Mouse (Mus musculus): ENCODE results near the gene Dlg4. TPM values are rescaled to one million over a fixed set of nuclear protein-coding genes. Genes with fewer than 3 reads are reported as not detected.
A peak's percentile ranks its signal among the peaks of the same experiment; 100 is the strongest.

Gene Dlg4
- polyA plus RNA-seq, 1 experiment from 2014 or later, result 21.0 TPM

DNA sequence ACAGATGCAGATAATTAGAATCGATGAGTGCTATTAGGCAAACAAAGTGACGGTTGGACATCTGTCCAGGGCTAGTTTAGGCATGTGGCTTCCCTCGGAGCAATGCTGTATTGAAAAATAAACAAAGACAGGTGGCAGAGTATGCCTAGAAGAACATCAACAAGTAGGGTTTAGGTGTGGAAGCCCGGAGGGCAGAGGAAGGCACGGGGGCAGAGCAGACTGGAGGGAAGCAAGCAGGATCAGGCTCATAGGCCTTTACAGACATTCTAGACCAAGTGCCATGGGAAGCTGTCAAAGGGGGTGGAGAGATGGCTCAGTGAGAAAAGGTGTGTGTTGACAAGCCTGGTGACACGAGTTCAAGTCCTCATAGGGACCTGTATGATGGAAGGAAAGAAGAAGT is 32.6 kb downstream of the Dlg4 start:
- Histone ChIP-seq H3K27ac (ENCODE audit: low read depth, low read length) (no peak overlapping the region), H3K36me3 (ENCODE audit: control insufficient read depth, insufficient read depth, low read length) (peaks cover 16% of the 10 kb centered on the region), H3K9me3 (replicated peaks; ENCODE audit: control insufficient read depth, low read length) (no peaks in the 10 kb centered on the region), H3K9ac (ENCODE audit: low read length) (no peak overlapping the region), H3K27me3 (replicated peaks; ENCODE audit: control insufficient read depth, insufficient read depth, low read length) (no peaks in the 10 kb centered on the region), H3K4me1 (ENCODE audit: control insufficient read depth, insufficient read depth, low read length) (no peaks in the 10 kb centered on the region), H3K4me2 (ENCODE audit: low read length) (no peak overlapping the region), H3K4me3 (ENCODE audit: low read depth, low read length) (no peak overlapping the region)
- DNase-seq (ENCODE audit: low spot score) (no peak), ATAC-seq (0 out of 2 replicates have a peak, but pooled peaks have one; percentile 20)
- WGBS, result 64% methylated on average over 6 of the region's 6 CpGs

GRCm38 (mm10) chr11:70049816-70050215 is 33.1 kb downstream of the Dlg4 start:
- H3K4me1 ChIP-seq (ENCODE audit: control insufficient read depth, insufficient read depth, low read length), result no peaks in the 10 kb centered on the region
- WGBS, result 63% methylated on average over 10 of the region's 10 CpGs
- no peak for ATAC-seq

GRCm38 (mm10) chr11:70053156-70053555 is 36.4 kb downstream of the Dlg4 start:
- no peaks in the 10 kb centered on the region for H3K4me1 ChIP-seq (ENCODE audit: control insufficient read depth, insufficient read depth, low read length)
- no peaks in the 10 kb centered on the region for H3K36me3 ChIP-seq (ENCODE audit: control insufficient read depth, insufficient read depth, low read length)
- no peak overlapping the region for H3K9ac ChIP-seq (ENCODE audit: low read length)
- H3K27ac ChIP-seq (ENCODE audit: low read depth, low read length), result no peak overlapping the region
- H3K4me3 ChIP-seq (ENCODE audit: low read depth, low read length), result no peak overlapping the region
- H3K27me3 ChIP-seq (replicated peaks; ENCODE audit: control insufficient read depth, insufficient read depth, low read length), result no peaks in the 10 kb centered on the region
- DNase-seq (ENCODE audit: low spot score) (no peak), ATAC-seq (no peak)
- no peak overlapping the region for H3K4me2 ChIP-seq (ENCODE audit: low read length)
- no peaks in the 10 kb centered on the region for H3K9me3 ChIP-seq (replicated peaks; ENCODE audit: control insufficient read depth, low read length)
- WGBS, result 65% methylated on average over 7 of the region's 7 CpGs

More at GRCm38 (mm10) chr11:70049816-70050215, 33.1 kb downstream of the Dlg4 start:
- Histone ChIP-seq H3K4me2 (ENCODE audit: low read length) (no peak overlapping the region), H3K27ac (ENCODE audit: low read depth, low read length) (no peak overlapping the region), H3K27me3 (replicated peaks; ENCODE audit: control insufficient read depth, insufficient read depth, low read length) (no peaks in the 10 kb centered on the region), H3K9me3 (replicated peaks; ENCODE audit: control insufficient read depth, low read length) (no peaks in the 10 kb centered on the region), H3K36me3 (ENCODE audit: control insufficient read depth, insufficient read depth, low read length) (peaks cover 12% of the 10 kb centered on the region), H3K9ac (ENCODE audit: low read length) (no peak overlapping the region), H3K4me3 (ENCODE audit: low read depth, low read length) (no peak overlapping the region)
- DNase-seq (ENCODE audit: low spot score), result no peak

DNA sequence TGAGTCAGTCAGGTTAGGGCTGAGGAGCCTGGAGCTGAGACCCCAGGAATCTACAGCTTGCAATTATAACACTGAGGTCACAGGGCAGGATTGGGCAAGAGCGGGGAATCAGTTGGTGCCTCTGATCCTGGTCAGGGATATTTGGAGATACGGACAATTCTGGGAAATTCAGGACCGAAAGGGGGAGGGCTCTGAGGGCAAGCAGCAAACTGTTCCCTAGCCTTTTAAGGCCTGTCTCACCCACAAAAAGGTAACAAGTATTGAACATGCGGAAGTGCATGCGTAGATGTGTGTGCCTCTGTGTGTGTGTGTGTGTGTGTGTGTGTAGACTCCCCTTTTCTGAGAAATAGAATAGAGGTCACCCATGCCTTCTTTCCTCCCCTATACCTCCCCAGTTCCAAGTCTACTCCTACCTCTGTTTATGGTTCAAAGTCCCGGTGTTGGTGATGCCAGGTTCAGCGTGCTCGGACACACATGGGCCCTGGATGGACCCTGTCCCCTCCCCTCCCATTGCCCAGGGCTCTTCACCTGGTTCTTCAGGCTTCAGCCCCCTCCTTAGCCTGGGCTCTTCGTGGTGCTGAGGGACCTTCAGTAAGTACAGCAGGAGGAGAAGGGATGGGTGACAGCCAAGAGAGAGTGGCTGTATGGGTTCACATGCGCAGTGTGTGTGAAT is 37.3 kb downstream of the Dlg4 start, which contains the start of gene Asgr1:
Asgr1 (plus strand) TSS at position 188 of the 673 bp plus-strand sequence.
- H3K36me3 ChIP-seq (ENCODE audit: control insufficient read depth, insufficient read depth, low read length), result no peaks in the 10 kb centered on the region
- no peak within 1 kb of the TSS for H3K4me3 ChIP-seq (ENCODE audit: low read depth, low read length)
- no peak within 1 kb of the TSS for H3K4me2 ChIP-seq (ENCODE audit: low read length)
- no peaks in the 10 kb centered on the region for H3K27me3 ChIP-seq (replicated peaks; ENCODE audit: control insufficient read depth, insufficient read depth, low read length)
- H3K4me1 ChIP-seq (ENCODE audit: control insufficient read depth, insufficient read depth, low read length), result no peaks in the 10 kb centered on the region
- no peaks in the 10 kb centered on the region for H3K9me3 ChIP-seq (replicated peaks; ENCODE audit: control insufficient read depth, low read length)
- ATAC-seq (no peak), DNase-seq (ENCODE audit: low spot score) (no peak)
- H3K27ac ChIP-seq (ENCODE audit: low read depth, low read length), result no peak within 1 kb of the TSS
- no peak within 1 kb of the TSS for H3K9ac ChIP-seq (ENCODE audit: low read length)
- WGBS, result 86% methylated on average over 10 of the region's 10 CpGs

DNA sequence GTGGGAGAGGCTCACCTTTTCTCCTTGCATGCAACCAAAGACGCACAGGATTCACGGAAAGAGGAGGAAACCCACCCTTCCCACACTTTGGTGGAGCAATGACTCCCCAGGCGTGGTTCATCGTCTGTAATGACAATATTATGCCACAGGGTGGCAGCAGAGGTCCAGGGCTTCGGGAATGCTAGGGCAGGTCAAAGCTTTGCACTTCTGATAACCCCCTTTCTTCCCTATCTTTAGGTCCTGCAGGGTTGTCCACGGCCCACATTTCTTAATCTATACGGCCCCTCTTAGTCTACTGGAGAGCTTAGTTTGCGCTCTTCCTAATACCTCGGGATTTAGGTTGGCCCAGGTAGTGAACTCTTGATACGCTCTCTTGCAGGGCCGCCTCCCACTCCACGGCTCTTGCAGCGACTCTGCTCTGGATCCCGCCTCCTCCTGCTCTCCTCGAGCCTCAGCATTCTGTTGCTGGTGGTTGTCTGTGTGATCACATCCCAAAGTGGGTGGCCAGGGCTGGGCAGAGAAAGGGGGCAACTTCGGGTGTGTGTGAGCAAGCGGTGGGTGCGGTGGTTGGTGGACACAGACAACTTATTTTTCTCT is 39.0 kb downstream of the Dlg4 start:
- no peaks in the 10 kb centered on the region for H3K27me3 ChIP-seq (replicated peaks; ENCODE audit: control insufficient read depth, insufficient read depth, low read length)
- H3K4me3 ChIP-seq (ENCODE audit: low read depth, low read length), result no peak overlapping the region
- no peak overlapping the region for H3K27ac ChIP-seq (ENCODE audit: low read depth, low read length)
- peak; percentile 65; the same call in 1 of the 2 replicates for ATAC-seq
- 23% methylated on average over 18 of the region's 18 CpGs for WGBS
- H3K9me3 ChIP-seq (replicated peaks; ENCODE audit: control insufficient read depth, low read length), result no peaks in the 10 kb centered on the region
- H3K36me3 ChIP-seq (ENCODE audit: control insufficient read depth, insufficient read depth, low read length), result no peaks in the 10 kb centered on the region
- H3K9ac ChIP-seq (ENCODE audit: low read length), result no peak overlapping the region
- 0 out of 2 replicates have a peak overlapping the region, but pooled peaks have one; percentile 20 for H3K4me2 ChIP-seq (ENCODE audit: low read length)
- H3K4me1 ChIP-seq (ENCODE audit: control insufficient read depth, insufficient read depth, low read length), result no peaks in the 10 kb centered on the region
- DNase-seq (ENCODE audit: low spot score), result peak; percentile 77

GRCm38 (mm10) chr11:70057805-70058204 is 41.1 kb downstream of the Dlg4 start:
- no peak for DNase-seq (ENCODE audit: low spot score)
- WGBS, result 84% methylated on average over 9 of the region's 9 CpGs
- Histone ChIP-seq H3K4me3 (ENCODE audit: low read depth, low read length) (no peak overlapping the region), H3K4me1 (ENCODE audit: control insufficient read depth, insufficient read depth, low read length) (no peaks in the 10 kb centered on the region), H3K9ac (ENCODE audit: low read length) (no peak overlapping the region), H3K27ac (ENCODE audit: low read depth, low read length) (no peak overlapping the region), H3K9me3 (replicated peaks; ENCODE audit: control insufficient read depth, low read length) (no peaks in the 10 kb centered on the region), H3K4me2 (ENCODE audit: low read length) (no peak overlapping the region), H3K36me3 (ENCODE audit: control insufficient read depth, insufficient read depth, low read length) (no peaks in the 10 kb centered on the region), H3K27me3 (replicated peaks; ENCODE audit: control insufficient read depth, insufficient read depth, low read length) (no peaks in the 10 kb centered on the region)
- ATAC-seq, result no peak

DNA sequence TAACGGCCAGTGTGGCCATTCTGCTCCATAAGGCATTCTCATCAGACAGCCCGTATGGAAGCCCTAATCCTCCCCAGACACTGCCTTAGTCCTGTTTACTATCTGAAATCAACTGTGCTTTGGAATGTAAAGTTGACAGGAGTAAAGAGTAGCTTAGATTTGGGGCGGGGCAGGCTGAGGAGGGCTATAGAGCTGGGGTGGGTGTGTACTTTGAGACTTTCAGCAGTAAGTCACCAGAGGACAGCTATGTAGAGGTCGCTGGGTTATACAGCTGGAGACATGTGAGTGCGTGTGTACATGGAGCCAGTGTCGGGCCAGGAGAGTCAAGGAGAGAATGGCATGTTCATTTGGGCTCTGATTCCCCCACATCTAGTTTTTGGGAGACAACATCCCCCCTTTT is 43.2 kb downstream of the Dlg4 start:
- Histone ChIP-seq H3K9ac (ENCODE audit: low read length) (no peak overlapping the region), H3K27ac (ENCODE audit: low read depth, low read length) (no peak overlapping the region), H3K4me3 (ENCODE audit: low read depth, low read length) (no peak overlapping the region), H3K4me1 (ENCODE audit: control insufficient read depth, insufficient read depth, low read length) (no peaks in the 10 kb centered on the region), H3K4me2 (ENCODE audit: low read length) (no peak overlapping the region), H3K36me3 (ENCODE audit: control insufficient read depth, insufficient read depth, low read length) (no peaks in the 10 kb centered on the region), H3K9me3 (replicated peaks; ENCODE audit: control insufficient read depth, low read length) (no peaks in the 10 kb centered on the region), H3K27me3 (replicated peaks; ENCODE audit: control insufficient read depth, insufficient read depth, low read length) (no peaks in the 10 kb centered on the region)
- WGBS, result 69% methylated on average over 6 of the region's 6 CpGs
- no peak for ATAC-seq
- no peak for DNase-seq (ENCODE audit: low spot score)

DNA sequence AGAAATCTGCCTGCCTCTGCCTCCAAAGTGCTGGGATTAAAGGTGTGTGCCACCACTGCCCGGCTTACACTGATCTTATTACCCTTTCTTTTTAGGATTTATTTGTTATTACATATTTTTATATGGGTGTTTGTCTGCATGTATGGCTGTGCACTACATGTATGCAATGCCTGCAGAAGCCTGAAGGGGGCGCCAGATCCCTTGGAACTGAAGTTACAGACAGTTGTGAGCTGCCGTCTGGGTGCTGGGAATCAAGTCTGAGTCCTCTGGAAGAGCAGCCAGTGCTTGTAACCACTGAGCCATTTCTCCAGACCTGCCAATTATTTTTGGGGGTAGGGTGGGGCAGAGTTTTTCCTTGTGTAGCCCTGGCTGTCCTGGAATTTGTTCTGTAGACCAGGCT is 46.3 kb downstream of the Dlg4 start:
- H3K4me2 ChIP-seq (ENCODE audit: low read length), result no peak overlapping the region
- no peak for DNase-seq (ENCODE audit: low spot score)
- no peak overlapping the region for H3K4me3 ChIP-seq (ENCODE audit: low read depth, low read length)
- H3K27me3 ChIP-seq (replicated peaks; ENCODE audit: control insufficient read depth, insufficient read depth, low read length), result no peaks in the 10 kb centered on the region
- H3K9me3 ChIP-seq (replicated peaks; ENCODE audit: control insufficient read depth, low read length), result no peaks in the 10 kb centered on the region
- WGBS, result 71% methylated on average over 3 of the region's 3 CpGs
- no peak for ATAC-seq
- H3K27ac ChIP-seq (ENCODE audit: low read depth, low read length), result no peak overlapping the region
- H3K9ac ChIP-seq (ENCODE audit: low read length), result no peak overlapping the region
- H3K36me3 ChIP-seq (ENCODE audit: control insufficient read depth, insufficient read depth, low read length), result no peaks in the 10 kb centered on the region
- H3K4me1 ChIP-seq (ENCODE audit: control insufficient read depth, insufficient read depth, low read length), result no peaks in the 10 kb centered on the region

GRCm38 (mm10) chr11:70066701-70067100 is 50.0 kb downstream of the Dlg4 start:
- no peaks in the 10 kb centered on the region for H3K36me3 ChIP-seq (ENCODE audit: control insufficient read depth, insufficient read depth, low read length)
- ATAC-seq (no peak), DNase-seq (ENCODE audit: low spot score) (no peak)
- no peak overlapping the region for H3K4me2 ChIP-seq (ENCODE audit: low read length)
- no peak overlapping the region for H3K4me3 ChIP-seq (ENCODE audit: low read depth, low read length)
- WGBS, result 80% methylated on average over 4 of the region's 4 CpGs
- H3K9me3 ChIP-seq (replicated peaks; ENCODE audit: control insufficient read depth, low read length), result no peaks in the 10 kb centered on the region
- H3K9ac ChIP-seq (ENCODE audit: low read length), result no peak overlapping the region
- no peaks in the 10 kb centered on the region for H3K27me3 ChIP-seq (replicated peaks; ENCODE audit: control insufficient read depth, insufficient read depth, low read length)
- H3K27ac ChIP-seq (ENCODE audit: low read depth, low read length), result no peak overlapping the region
- H3K4me1 ChIP-seq (ENCODE audit: control insufficient read depth, insufficient read depth, low read length), result no peaks in the 10 kb centered on the region; the same call in 1 of the 2 replicates

All from forebrain, embryonic 14.5 days (tissue).